Mouse (Mus musculus) spleen, adult 2 months (tissue): ENCODE data around the gene Gast.
"Not testable (repeated sequence)": the region's sequence is repeated elsewhere in the genome, so short reads cannot be mapped to it uniquely, and the experiment has no call there.

ENCODE experiments used
- CTCF ChIP-seq: fragments of 200-500 bp; IDR thresholded peaks from 2 replicates; pipeline ENCODE4 v1.5.1; 2011; ENCODE audit warnings: mild to moderate bottlenecking, inconsistent platforms; ENCODE audit not compliant: insufficient read depth, insufficient read length, insufficient replicate concordance; ENCODE audit errors: extremely low read depth
- POLR2A ChIP-seq: fragments of 200-500 bp; IDR thresholded peaks from 2 replicates; pipeline ENCODE4 v1.6.1; 2011; ENCODE audit warnings: low read depth, low read length, inconsistent platforms

- not testable (repeated sequence) for TF ChIP-seq CTCF, POLR2A
These were observed 12.5 kb upstream of the Gast start for GRCm38 (mm10) chr11:100321479-100322305.
